Mouse (Mus musculus): ENCODE data around the gene Cenpp.

DNA sequence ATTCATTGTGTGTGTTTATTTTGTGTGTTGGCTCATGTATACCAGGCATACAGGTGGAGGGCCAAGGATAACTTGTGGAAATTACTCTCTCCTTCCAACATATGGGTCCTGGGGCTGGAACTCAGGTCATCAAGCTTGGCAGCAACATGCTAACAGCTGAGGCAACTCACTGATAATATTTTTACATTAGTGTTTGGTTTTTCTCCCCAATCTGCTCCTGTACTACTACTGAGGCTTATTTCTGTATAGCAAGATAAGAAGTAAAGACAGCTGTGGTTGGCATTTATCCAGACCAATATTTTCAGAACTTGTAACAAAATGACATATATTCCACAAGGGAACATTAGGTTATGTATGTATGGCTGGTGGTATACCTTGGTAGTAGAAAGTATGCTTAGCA is 34.2 kb downstream of the Cenpp start:
- no peak for TF ChIP-seq POLR2A (IDR thresholded peaks at IDR 0.05; ENCODE audit: control insufficient read depth, extremely low read depth, insufficient read depth, low read length, poor library complexity)
- no peak for TF ChIP-seq CTCF (IDR thresholded peaks at IDR 0.05; ENCODE audit: borderline replicate concordance, control insufficient read depth, extremely low read depth, insufficient read depth, low read length, poor library complexity)
